Mouse (Mus musculus) limb, embryonic 14.5 days (tissue): ENCODE results near the gene Gsta2. TPM values are rescaled to one million over a fixed set of nuclear protein-coding genes. Genes with fewer than 3 reads are reported as not detected.

Source experiments
- ATAC-seq: fragments of 200-750 bp; cut with Nextera tagmentation; 2 replicates; pipeline ENCODE4 v1.8.0; 2017; ENCODE audit warnings: low read depth, moderate number of reproducible peaks, moderate TSS enrichment; ENCODE audit not compliant: low FRiP score
- DNase-seq: peaks from one replicate; pipeline ENCODE4 v3.0.0-alpha.2; 2015; ENCODE audit warnings: low spot score
- H3K27ac ChIP-seq: fragments of 300-500 bp; sonication (generic); replicated peaks from 2 replicates; pipeline ENCODE4 v1.5.1; 2014; ENCODE audit warnings: low read depth, mild to moderate bottlenecking, low read length, moderate library complexity, mixed read lengths
- H3K27me3 ChIP-seq: fragments of 300-500 bp; sonication (generic); 2 replicates; pipeline ENCODE4 v1.6.1; 2014; ENCODE audit warnings: low read length, mixed read lengths; ENCODE audit not compliant: control insufficient read depth, insufficient read depth
- H3K36me3 ChIP-seq: fragments of 300-500 bp; sonication (generic); 2 replicates; pipeline ENCODE4 v1.6.1; 2014; ENCODE audit warnings: mild to moderate bottlenecking, low read length, moderate library complexity, mixed read lengths; ENCODE audit not compliant: control insufficient read depth, insufficient read depth
- H3K4me1 ChIP-seq: fragments of 300-500 bp; sonication (generic); 2 replicates; pipeline ENCODE4 v1.6.1; 2014; ENCODE audit warnings: antibody characterized with exemption, low read length, mixed read lengths; ENCODE audit not compliant: control insufficient read depth, insufficient read depth
- H3K4me2 ChIP-seq: fragments of 300-500 bp; sonication (generic); replicated peaks from 2 replicates; pipeline ENCODE4 v1.6.1; 2014; ENCODE audit warnings: low read depth, mild to moderate bottlenecking, low read length, moderate library complexity; ENCODE audit not compliant: severe bottlenecking
- H3K4me3 ChIP-seq: fragments of 300-500 bp; sonication (generic); replicated peaks from 2 replicates; pipeline ENCODE4 v1.5.1; 2014; ENCODE audit warnings: low read length
- H3K9ac ChIP-seq: fragments of 300-500 bp; sonication (generic); 2 replicates; pipeline ENCODE4 v1.6.1; 2014; ENCODE audit warnings: mild to moderate bottlenecking, low read depth, low read length, moderate library complexity; ENCODE audit not compliant: severe bottlenecking
- H3K9me3 ChIP-seq: fragments of 300-500 bp; sonication (generic); 2 replicates; pipeline ENCODE4 v1.6.1; 2016; ENCODE audit warnings: low read length; ENCODE audit not compliant: control insufficient read depth
- POLR2A ChIP-seq: fragments of 200-500 bp; IDR thresholded peaks from 2 replicates; pipeline ENCODE4 v1.8.0; 2012; ENCODE audit warnings: inconsistent platforms, mild to moderate bottlenecking, moderate library complexity, borderline replicate concordance; ENCODE audit not compliant: insufficient read depth, insufficient read length; ENCODE audit errors: extremely low read depth
- WGBS: fragments of 180-500 bp; shearing (Covaris S2); extraction: QIAGEN DNeasy Blood & Tissue Kit; methylation state at CpG from one replicate; pipeline ENCODE4 v1.1.7; 2014; 5-methylcytosine and 5-hydroxymethylcytosine counted together
- polyA plus RNA-seq, 2 experiments: library from polyadenylated mRNA; depleted of rRNA in 1 of 2; stranded (reverse) in 1 of 2; unstranded in 1 of 2; fragments of >200 nt; fragmentation: Nextera tagmentation in 1 of 2; extraction: Ambion mirVana in 1 of 2; gene quantifications; 2 replicates each; pipeline versions ENCODE4 v1.2.1 to v1.2.3; 2012 to 2014

Gsta2 gene
- polyA plus RNA-seq, 2 experiments = 3.0 to 7.8 TPM

DNA sequence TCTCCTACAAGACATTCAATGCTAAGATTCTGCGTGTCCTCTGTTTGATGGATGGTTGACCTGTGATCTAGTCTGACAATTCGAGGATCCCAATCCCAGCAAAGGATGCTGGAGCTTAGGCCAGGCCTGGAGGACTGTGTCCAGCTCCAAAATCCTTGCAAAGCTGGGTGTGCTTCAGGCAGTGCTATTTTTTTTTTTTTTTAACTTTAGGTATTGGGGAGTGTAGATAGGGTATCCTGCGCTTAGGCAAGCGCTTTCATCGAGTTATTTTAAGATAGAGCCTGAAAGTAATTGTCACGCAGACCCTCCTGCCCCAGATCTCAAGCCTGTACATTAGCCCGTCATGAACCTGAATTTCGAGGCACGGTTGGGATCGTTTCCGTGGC, 39.6 kb upstream of the Gsta2 start:
- H3K27ac ChIP-seq = no peak overlapping the region
- no peak for TF ChIP-seq POLR2A
- no peaks in the 10 kb centered on the region for H3K36me3 ChIP-seq
- H3K9ac ChIP-seq = no peak overlapping the region
- H3K4me2 ChIP-seq = peak overlapping the region; percentile 57
- peaks cover 50% of the 10 kb centered on the region for H3K27me3 ChIP-seq
- no peaks in the 10 kb centered on the region for H3K4me1 ChIP-seq
- 34% methylated on average over 11 of the region's 11 CpGs for WGBS
- no peaks in the 10 kb centered on the region for H3K9me3 ChIP-seq
- DNase-seq = no peak
- peak overlapping the region; percentile 41 for H3K4me3 ChIP-seq
- ATAC-seq = no peak

GRCm38 (mm10) chr9:78394602-78395001, 39.0 kb upstream of the Gsta2 start:
- no peak overlapping the region for H3K27ac ChIP-seq
- WGBS = 56% methylated on average over 7 of the region's 7 CpGs
- H3K4me1 ChIP-seq = no peaks in the 10 kb centered on the region
- no peak overlapping the region for H3K4me3 ChIP-seq
- ATAC-seq = no peak
- no peak overlapping the region for H3K9ac ChIP-seq
- no peak for TF ChIP-seq POLR2A
- H3K27me3 ChIP-seq = peaks cover 50% of the 10 kb centered on the region
- H3K36me3 ChIP-seq = no peaks in the 10 kb centered on the region
- no peak for DNase-seq
- no peaks in the 10 kb centered on the region for H3K9me3 ChIP-seq
- no peak overlapping the region for H3K4me2 ChIP-seq

DNA sequence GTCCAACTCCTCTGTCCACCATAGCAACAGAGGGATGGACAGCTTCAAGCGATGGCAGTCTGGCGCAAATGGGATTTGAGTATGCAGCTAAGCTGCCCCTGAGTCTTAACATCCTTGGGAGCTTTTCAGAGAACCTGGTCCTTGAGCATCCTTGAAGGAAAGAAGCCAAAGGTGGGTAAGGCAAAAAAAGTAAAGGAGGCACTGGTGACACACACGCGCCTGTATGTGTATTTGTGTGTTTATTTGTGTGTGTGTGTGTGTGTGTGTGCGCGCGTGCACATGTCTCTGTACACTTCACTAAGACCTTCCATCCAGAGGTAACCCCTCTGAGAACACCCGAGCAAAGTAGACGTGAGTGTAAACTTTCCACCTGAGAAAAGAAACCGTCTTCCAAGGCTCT, 38.2 kb upstream of the Gsta2 start:
- no peak for TF ChIP-seq POLR2A
- peaks cover 50% of the 10 kb centered on the region for H3K27me3 ChIP-seq
- no peak overlapping the region for H3K4me3 ChIP-seq
- ATAC-seq = no peak
- no peaks in the 10 kb centered on the region for H3K9me3 ChIP-seq
- H3K9ac ChIP-seq = no peak overlapping the region
- H3K4me2 ChIP-seq = no peak overlapping the region
- DNase-seq = no peak
- 83% methylated on average over 10 of the region's 10 CpGs for WGBS
- no peak overlapping the region for H3K27ac ChIP-seq
- no peaks in the 10 kb centered on the region for H3K36me3 ChIP-seq
- H3K4me1 ChIP-seq = no peaks in the 10 kb centered on the region

DNA sequence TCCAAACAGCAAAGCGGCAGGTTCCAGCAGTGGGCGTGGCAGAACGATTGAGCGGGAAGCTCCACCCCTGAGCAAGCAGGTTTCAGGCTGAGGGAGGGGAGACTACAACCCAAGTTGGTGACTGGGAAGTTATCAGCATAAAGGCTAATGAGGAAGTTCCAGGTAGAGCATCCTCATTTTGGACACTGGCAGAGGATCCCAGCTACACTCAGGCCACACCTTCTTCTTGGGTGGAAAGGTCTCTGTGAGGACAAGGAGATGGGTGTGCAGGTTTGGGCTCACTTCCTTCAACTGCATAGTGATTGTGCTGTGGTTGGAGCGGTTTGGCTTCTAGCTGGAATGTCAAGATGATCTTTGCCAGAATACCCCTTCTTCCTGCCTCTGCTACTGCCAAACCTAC, 34.4 kb upstream of the Gsta2 start:
- DNase-seq (no peak), ATAC-seq (no peak)
- Histone ChIP-seq H3K9ac (no peak overlapping the region), H3K4me2 (no peak overlapping the region), H3K36me3 (no peaks in the 10 kb centered on the region), H3K4me1 (no peaks in the 10 kb centered on the region), H3K27ac (no peak overlapping the region), H3K27me3 (peaks cover 20% of the 10 kb centered on the region), H3K4me3 (no peak overlapping the region), H3K9me3 (no peaks in the 10 kb centered on the region)
- no peak for TF ChIP-seq POLR2A
- 47% methylated on average over 5 of the region's 5 CpGs for WGBS

DNA sequence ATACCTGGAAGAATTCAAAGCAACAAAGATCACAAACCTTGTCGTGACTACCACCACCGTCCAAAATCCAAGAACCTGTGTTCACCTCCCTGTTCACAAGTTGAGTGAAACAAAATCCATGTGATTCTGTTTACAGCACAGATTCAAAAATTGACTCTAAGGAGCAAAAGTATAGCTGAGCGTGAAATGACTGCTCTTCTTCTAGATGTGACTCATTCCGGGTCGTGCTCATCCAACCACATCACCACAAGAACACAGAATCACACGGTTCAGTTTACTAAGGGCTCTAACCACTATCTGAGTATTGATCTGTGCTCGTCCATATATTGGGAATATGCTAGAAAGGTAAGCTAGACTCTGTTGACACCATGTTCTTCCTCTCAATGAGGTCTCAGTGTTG, 31.4 kb upstream of the Gsta2 start:
- TF ChIP-seq POLR2A = no peak

DNA sequence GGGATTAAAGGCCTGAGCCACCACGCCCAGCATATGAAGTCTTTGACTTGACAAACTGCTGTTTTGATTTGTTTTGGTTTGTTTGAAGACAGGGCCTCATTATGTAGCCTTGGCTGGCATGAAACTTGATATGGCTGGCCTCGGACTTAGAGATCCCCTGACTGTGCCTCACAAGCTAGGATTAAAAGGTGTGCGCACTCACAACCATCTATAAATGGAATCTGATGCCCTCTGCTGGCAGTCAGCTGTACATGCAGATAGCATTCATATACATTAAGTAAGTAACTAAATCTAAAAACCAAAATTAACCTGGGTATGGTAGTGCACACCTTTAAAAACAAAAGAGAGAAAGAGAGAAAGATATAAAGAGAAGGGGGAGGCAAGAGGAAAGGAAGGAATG, 30.3 kb upstream of the Gsta2 start:
- no peak overlapping the region for H3K4me3 ChIP-seq
- DNase-seq (no peak), ATAC-seq (no peak)
- WGBS = 45% methylated on average over 3 of the region's 3 CpGs
- no peaks in the 10 kb centered on the region for H3K36me3 ChIP-seq
- H3K27ac ChIP-seq = no peak overlapping the region
- no peaks in the 10 kb centered on the region for H3K9me3 ChIP-seq
- no peak for TF ChIP-seq POLR2A
- H3K4me1 ChIP-seq = no peaks in the 10 kb centered on the region
- H3K9ac ChIP-seq = no peak overlapping the region
- no peak overlapping the region for H3K4me2 ChIP-seq
- H3K27me3 ChIP-seq = no peaks in the 10 kb centered on the region

More for the DNA sequence above, 31.4 kb upstream of the Gsta2 start:
- DNase-seq = no peak
- Histone ChIP-seq H3K27me3 (no peaks in the 10 kb centered on the region), H3K4me1 (no peaks in the 10 kb centered on the region), H3K36me3 (no peaks in the 10 kb centered on the region), H3K9me3 (no peaks in the 10 kb centered on the region), H3K4me3 (no peak overlapping the region), H3K9ac (no peak overlapping the region), H3K27ac (no peak overlapping the region), H3K4me2 (no peak overlapping the region)
- no peak for ATAC-seq
- WGBS = 88% methylated on average over 7 of the region's 7 CpGs
